ENCODE assay signal across 8 mouse cellular contexts in genomic region chr7:19002848-19003498, GRCm38 (mm10). TPM values are rescaled to one million over a fixed set of nuclear protein-coding genes. Genes with fewer than 3 reads are reported as not detected.
DNase-seq lines count a peak whose midpoint lies in the region; ATAC-seq lines count a peak whose summit lies in the region.

No protein-coding gene starts in this region.

- no peaks in the 10 kb centered on the region for H3K27me3 ChIP-seq in embryonic facial prominence, embryonic 13.5 days
- no peaks in the 10 kb centered on the region for H3K27me3 ChIP-seq in limb, embryonic 12.5 days
- no peaks in the 10 kb centered on the region for H3K27me3 ChIP-seq in midbrain, embryonic 14.5 days (ENCODE audit: control insufficient read depth, insufficient read depth, low read length)

- no peaks in the 10 kb centered on the region for H3K9me3 ChIP-seq in embryonic facial prominence, embryonic 13.5 days
- no peaks in the 10 kb centered on the region for H3K9me3 ChIP-seq in limb, embryonic 12.5 days
- no peaks in the 10 kb centered on the region for H3K9me3 ChIP-seq in midbrain, embryonic 14.5 days (ENCODE audit: control insufficient read depth, low read length)

- H3K4me3 ChIP-seq in embryonic facial prominence, embryonic 13.5 days: peak overlapping the region; percentile 41
- H3K4me3 ChIP-seq in limb, embryonic 12.5 days (replicated peaks): peak overlapping the region; percentile 37
- peak overlapping the region; percentile 35 for H3K4me3 ChIP-seq in midbrain, embryonic 14.5 days (replicated peaks; ENCODE audit: low read depth, low read length)

- DNase-seq in B cell, adult 2 months: peak; percentile 61 to 63
- DNase-seq in adrenal gland, postnatal 25 days: peak; percentile 53
- DNase-seq in heart, adult 11 months: peak; percentile 99
- DNase-seq in kidney, adult 11 months: peak; percentile 88
- peak; percentile 95 for DNase-seq in midbrain, embryonic 14.5 days
- DNase-seq in spleen, postnatal 36 days (ENCODE audit: low spot score in 2 of 2): peak; percentile 76 to 81

- peaks cover 54% of the 10 kb centered on the region for H3K4me1 ChIP-seq in embryonic facial prominence, embryonic 13.5 days
- peaks cover 44% of the 10 kb centered on the region for H3K4me1 ChIP-seq in limb, embryonic 12.5 days (replicated peaks)
- peaks cover 29% of the 10 kb centered on the region for H3K4me1 ChIP-seq in midbrain, embryonic 14.5 days (ENCODE audit: control insufficient read depth, insufficient read depth, low read length)

- peak overlapping the region; percentile 83 for H3K27ac ChIP-seq in embryonic facial prominence, embryonic 13.5 days
- H3K27ac ChIP-seq in limb, embryonic 12.5 days: peak overlapping the region; percentile 76
- H3K27ac ChIP-seq in midbrain, embryonic 14.5 days (replicated peaks; ENCODE audit: low read depth, low read length): peak overlapping the region; percentile 15; the same call in 1 of the 2 replicates

- H3K9ac ChIP-seq in embryonic facial prominence, embryonic 13.5 days: peak overlapping the region; percentile 67
- H3K9ac ChIP-seq in limb, embryonic 12.5 days (replicated peaks): peak overlapping the region; percentile 58
- peak overlapping the region; percentile 50 for H3K9ac ChIP-seq in midbrain, embryonic 14.5 days (replicated peaks; ENCODE audit: low read length)

- peak; percentile 22; the same call in 1 of the 2 replicates for ATAC-seq in embryonic facial prominence, embryonic 13.5 days (ENCODE audit: insufficient number of reproducible peaks, insufficient read depth, low FRiP score, low TSS enrichment, low read depth)
- ATAC-seq in limb, embryonic 12.5 days (ENCODE audit: insufficient number of reproducible peaks, insufficient read depth, low FRiP score, low TSS enrichment, low read depth): peak; percentile 33; the same call in 1 of the 2 replicates
- ATAC-seq in midbrain, embryonic 14.5 days (ENCODE audit: low FRiP score, low TSS enrichment): peak; percentile 62

- WGBS in embryonic facial prominence, embryonic 13.5 days: 1% methylated on average over 17 of the region's 17 CpGs
- 3% methylated on average over 17 of the region's 17 CpGs for WGBS in limb, embryonic 12.5 days
- WGBS in midbrain, embryonic 14.5 days: 2% methylated on average over 17 of the region's 17 CpGs

- peak overlapping the region; percentile 67 for H3K4me2 ChIP-seq in embryonic facial prominence, embryonic 13.5 days
- peak overlapping the region; percentile 64 for H3K4me2 ChIP-seq in limb, embryonic 12.5 days
- peak overlapping the region; percentile 58 for H3K4me2 ChIP-seq in midbrain, embryonic 14.5 days (ENCODE audit: low read length)

- peaks cover 30% of the 10 kb centered on the region for H3K36me3 ChIP-seq in embryonic facial prominence, embryonic 13.5 days
- peaks cover 37% of the 10 kb centered on the region for H3K36me3 ChIP-seq in limb, embryonic 12.5 days
- peaks cover 32% of the 10 kb centered on the region for H3K36me3 ChIP-seq in midbrain, embryonic 14.5 days (ENCODE audit: control insufficient read depth, insufficient read depth, low read length)

RNA-seq across cellular contexts. Expression of gene Irf2bp1, which starts 0.9 kb away (rescaled TPM):
- total RNA-seq in adrenal gland, postnatal 25 days (2021): 45.8 and 48.3 TPM in 2 replicates
- 30.1 and 33.2 TPM in 2 replicates for polyA plus RNA-seq in embryonic facial prominence, embryonic 13.5 days (2015; fragmentation: Nextera tagmentation; extraction: Ambion mirVana)
- 44.4 and 47.5 TPM in 2 replicates for polyA plus RNA-seq in limb, embryonic 12.5 days (2016; fragmentation: Nextera tagmentation; extraction: Ambion mirVana)
- 30.8 and 34.2 TPM in 2 replicates for polyA plus RNA-seq in midbrain, embryonic 14.5 days (2014; fragmentation: Nextera tagmentation; extraction: Ambion mirVana)

RNA-seq across cellular contexts. Expression of gene Mypop, which starts 11.9 kb away (rescaled TPM):
- 10.9 and 13.0 TPM in 2 replicates for total RNA-seq in adrenal gland, postnatal 25 days (2021)
- 6.0 and 6.7 TPM in 2 replicates for polyA plus RNA-seq in embryonic facial prominence, embryonic 13.5 days (2015; fragmentation: Nextera tagmentation; extraction: Ambion mirVana)
- polyA plus RNA-seq in limb, embryonic 12.5 days (2016; fragmentation: Nextera tagmentation; extraction: Ambion mirVana): 6.4 and 6.5 TPM in 2 replicates
- polyA plus RNA-seq in midbrain, embryonic 14.5 days (2014; fragmentation: Nextera tagmentation; extraction: Ambion mirVana): 4.2 and 4.8 TPM in 2 replicates

RNA-seq across cellular contexts. Expression of gene Nanos2, which starts 15.8 kb away (rescaled TPM):
- total RNA-seq in adrenal gland, postnatal 25 days (2021): not detected in 2 replicates
- polyA plus RNA-seq in embryonic facial prominence, embryonic 13.5 days (2015; fragmentation: Nextera tagmentation; extraction: Ambion mirVana): not detected in 2 replicates
- not detected in 2 replicates for polyA plus RNA-seq in limb, embryonic 12.5 days (2016; fragmentation: Nextera tagmentation; extraction: Ambion mirVana)
- polyA plus RNA-seq in midbrain, embryonic 14.5 days (2014; fragmentation: Nextera tagmentation; extraction: Ambion mirVana): 0.58 and 0.86 TPM in 2 replicates

RNA-seq across cellular contexts. Expression of gene Foxa3, which starts 20.4 kb away (rescaled TPM):
- total RNA-seq in adrenal gland, postnatal 25 days (2021): 0.76 TPM in 1 of 2 replicates, not detected in the other
- 0.62 and 1.8 TPM in 2 replicates for polyA plus RNA-seq in embryonic facial prominence, embryonic 13.5 days (2015; fragmentation: Nextera tagmentation; extraction: Ambion mirVana)
- 0.81 and 1.8 TPM in 2 replicates for polyA plus RNA-seq in limb, embryonic 12.5 days (2016; fragmentation: Nextera tagmentation; extraction: Ambion mirVana)
- not detected in 2 replicates for polyA plus RNA-seq in midbrain, embryonic 14.5 days (2014; fragmentation: Nextera tagmentation; extraction: Ambion mirVana)

RNA-seq across cellular contexts. Expression of gene Sympk, which starts 21.2 kb away (rescaled TPM):
- total RNA-seq in adrenal gland, postnatal 25 days (2021): 120 and 126 TPM in 2 replicates
- polyA plus RNA-seq in embryonic facial prominence, embryonic 13.5 days (2015; fragmentation: Nextera tagmentation; extraction: Ambion mirVana): 36.0 and 43.2 TPM in 2 replicates
- 51.9 and 56.0 TPM in 2 replicates for polyA plus RNA-seq in limb, embryonic 12.5 days (2016; fragmentation: Nextera tagmentation; extraction: Ambion mirVana)
- polyA plus RNA-seq in midbrain, embryonic 14.5 days (2014; fragmentation: Nextera tagmentation; extraction: Ambion mirVana): 18.1 and 28.1 TPM in 2 replicates

Comparison
In these comparisons a context has a peak if more than half of its experiments do, and no peak if none do; other contexts are left out.
1. Peak in every context shown above with its lines: DNase-seq, ATAC-seq, H3K4me3 ChIP-seq and H3K27ac ChIP-seq.
2. H3K27ac ChIP-seq: peak in every context shown above with its lines; median percentile 83 in embryonic facial prominence, embryonic 13.5 days; 76 in limb, embryonic 12.5 days; 15 in midbrain, embryonic 14.5 days.